Mouse (Mus musculus): ENCODE measurements around the gene Jak1. TPM values are rescaled to one million over a fixed set of nuclear protein-coding genes. Genes with fewer than 3 reads are reported as not detected.

Gene Jak1
- polyA plus RNA-seq, 1 experiment = 51.7 TPM

GRCm38 (mm10) chr4:101143901-101144300, 121.2 kb downstream of the Jak1 start:
- H3K4me1 ChIP-seq (ENCODE audit: control insufficient read depth, insufficient read depth, insufficient read length, low read length) = no peaks in the 10 kb centered on the region
- no peak overlapping the region for H3K27ac ChIP-seq (replicated peaks; ENCODE audit: low read depth, low read length)
- no peak overlapping the region for H3K4me3 ChIP-seq (ENCODE audit: insufficient read depth, low read depth, low read length)

DNA sequence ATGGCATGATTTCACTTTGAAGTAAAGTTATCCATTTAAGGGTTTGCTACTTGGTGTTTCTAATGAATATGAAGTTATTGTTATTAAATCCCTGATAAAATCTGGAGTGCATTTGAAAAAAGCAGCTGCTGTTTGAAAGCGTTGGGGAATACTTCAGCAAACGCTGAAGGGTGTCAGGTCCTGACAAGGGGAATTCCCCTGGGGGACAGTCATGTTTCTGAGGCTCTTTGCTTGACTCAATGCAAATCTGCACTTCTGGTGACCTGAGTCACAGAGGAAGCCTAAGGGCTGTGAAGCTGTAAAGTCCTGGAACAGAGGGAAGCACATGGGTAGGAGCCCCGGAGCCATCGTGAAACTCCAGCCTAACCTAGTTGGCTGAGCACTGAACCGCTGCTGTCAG, 123.3 kb downstream of the Jak1 start:
- no peak overlapping the region for H3K4me3 ChIP-seq (ENCODE audit: insufficient read depth, low read depth, low read length)
- no peaks in the 10 kb centered on the region for H3K4me1 ChIP-seq (ENCODE audit: control insufficient read depth, insufficient read depth, insufficient read length, low read length)
- H3K27ac ChIP-seq (replicated peaks; ENCODE audit: low read depth, low read length) = no peak overlapping the region

- H3K4me3 ChIP-seq (ENCODE audit: insufficient read depth, low read depth, low read length) = no peak overlapping the region
- no peak overlapping the region for H3K27ac ChIP-seq (replicated peaks; ENCODE audit: low read depth, low read length)
- no peaks in the 10 kb centered on the region for H3K4me1 ChIP-seq (ENCODE audit: control insufficient read depth, insufficient read depth, insufficient read length, low read length)
These were observed 127.1 kb downstream of the Jak1 start for GRCm38 (mm10) chr4:101137975-101138374.

DNA sequence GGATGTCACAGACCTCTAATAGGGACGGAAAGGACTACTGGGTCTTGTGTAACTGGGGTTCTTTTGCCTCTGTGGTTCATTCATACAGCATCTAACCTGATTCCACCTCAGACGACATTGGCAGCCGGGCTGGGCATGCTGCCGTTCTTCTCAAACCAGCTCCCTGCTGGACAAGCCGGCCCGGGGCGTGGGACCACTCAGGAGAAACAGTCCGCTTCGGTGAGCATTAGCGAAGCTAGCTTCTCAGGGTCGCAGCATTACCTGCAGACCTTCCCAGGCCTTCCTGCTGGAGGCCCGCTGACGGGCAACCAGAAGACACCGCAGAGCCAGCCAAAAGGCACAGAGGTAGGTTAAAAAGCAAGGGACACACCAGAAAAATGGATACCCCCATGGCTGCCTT, 129.2 kb downstream of the Jak1 start:
- Histone ChIP-seq H3K27ac (replicated peaks; ENCODE audit: low read depth, low read length) (no peak overlapping the region), H3K4me1 (ENCODE audit: control insufficient read depth, insufficient read depth, insufficient read length, low read length) (no peaks in the 10 kb centered on the region), H3K4me3 (ENCODE audit: insufficient read depth, low read depth, low read length) (no peak overlapping the region)

DNA sequence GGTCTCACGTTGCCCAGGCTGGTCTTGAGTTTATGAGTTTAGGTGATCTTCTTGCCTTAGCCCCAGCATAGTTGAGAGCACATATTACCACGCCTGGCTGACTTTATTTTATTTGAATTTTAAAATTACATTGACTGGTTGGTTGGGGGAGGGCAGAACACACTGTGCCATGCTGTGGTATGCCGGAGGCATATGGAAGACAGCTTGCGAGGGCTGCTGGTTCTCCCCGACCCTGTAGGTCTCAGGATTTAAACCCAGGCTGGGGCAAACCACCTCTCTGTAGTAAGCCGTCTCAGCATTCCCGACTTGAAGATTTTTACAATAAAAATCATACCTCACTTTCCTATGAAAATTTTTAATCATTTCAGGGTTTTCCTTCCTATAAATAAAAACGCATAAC, 130.1 kb downstream of the Jak1 start:
- Histone ChIP-seq H3K4me1 (ENCODE audit: control insufficient read depth, insufficient read depth, insufficient read length, low read length) (no peaks in the 10 kb centered on the region), H3K27ac (replicated peaks; ENCODE audit: low read depth, low read length) (no peak overlapping the region), H3K4me3 (ENCODE audit: insufficient read depth, low read depth, low read length) (no peak overlapping the region)

- Histone ChIP-seq H3K4me1 (ENCODE audit: control insufficient read depth, insufficient read depth, insufficient read length, low read length) (no peaks in the 10 kb centered on the region), H3K4me3 (ENCODE audit: insufficient read depth, low read depth, low read length) (no peak overlapping the region), H3K27ac (replicated peaks; ENCODE audit: low read depth, low read length) (no peak overlapping the region)
These were observed 144.1 kb downstream of the Jak1 start for GRCm38 (mm10) chr4:101121002-101121401.

DNA sequence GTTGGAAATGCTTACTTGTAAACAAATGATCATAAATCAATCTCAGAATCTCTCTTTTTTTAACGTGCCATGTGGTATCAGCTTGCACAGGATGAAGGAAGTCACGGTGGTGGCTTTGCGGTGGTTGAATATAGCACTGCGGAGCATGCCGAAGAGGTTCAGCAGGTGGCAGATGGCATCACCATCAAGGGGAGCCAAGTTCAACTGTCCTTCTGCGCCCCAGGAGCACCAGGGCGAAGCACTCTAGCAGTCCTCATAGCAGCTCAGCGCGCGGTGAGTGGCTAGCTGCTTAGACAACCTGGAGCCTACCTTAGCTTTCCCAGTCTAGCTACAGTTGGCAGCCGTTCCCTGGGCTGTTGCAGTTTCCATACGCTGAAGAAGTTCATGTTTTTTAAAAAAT, 158.0 kb downstream of the Jak1 start:
- no peak overlapping the region for H3K4me3 ChIP-seq (ENCODE audit: insufficient read depth, low read depth, low read length)
- no peak overlapping the region for H3K27ac ChIP-seq (replicated peaks; ENCODE audit: low read depth, low read length)
- no peaks in the 10 kb centered on the region for H3K4me1 ChIP-seq (ENCODE audit: control insufficient read depth, insufficient read depth, insufficient read length, low read length)

Other genes starting within 250 kb of the Jak1 start
- not detected in 2 replicates for gene Gm10577, start 244.6 kb downstream of the Jak1 start, polyA plus RNA-seq (2012; ENCODE audit: insufficient read depth, insufficient read length, missing spikeins)
- gene Raver2, start 196.3 kb downstream of the Jak1 start, polyA plus RNA-seq (2012; ENCODE audit: insufficient read depth, insufficient read length, missing spikeins) = 2.8 and 4.3 TPM in 2 replicates
- gene Ak4, start 154.0 kb upstream of the Jak1 start, polyA plus RNA-seq (2012; ENCODE audit: insufficient read depth, insufficient read length, missing spikeins) = 0.92 and 2.4 TPM in 2 replicates
- gene Dnajc6, start 231.4 kb upstream of the Jak1 start, polyA plus RNA-seq (2012; ENCODE audit: insufficient read depth, insufficient read length, missing spikeins) = not detected in 2 replicates

All from brown adipose tissue, adult 24 weeks (tissue).